Mouse (Mus musculus): ENCODE measurements around the gene Srsf3. TPM values are rescaled to one million over a fixed set of nuclear protein-coding genes. Genes with fewer than 3 reads are reported as not detected.
"Not testable (repeated sequence)": the region's sequence is repeated elsewhere in the genome, so short reads cannot be mapped to it uniquely, and the experiment has no call there.

Srsf3 gene
- polyA plus RNA-seq, 1 experiment from 2014 or later: 605 TPM

- Histone ChIP-seq H3K36me3 (no peaks in the 10 kb centered on the region), H3K9ac (no peak overlapping the region), H3K9me3 (replicated peaks) (no peaks in the 10 kb centered on the region), H3K4me3 (replicated peaks) (no peak overlapping the region), H3K4me2 (no peak overlapping the region), H3K27me3 (no peaks in the 10 kb centered on the region), H3K27ac (no peak overlapping the region), H3K4me1 (peaks cover 50% of the 10 kb centered on the region)
- ATAC-seq (replicated peaks; ENCODE audit: low FRiP score): no peak
- WGBS: 89% methylated on average over 9 of the region's 9 CpGs
Observed at GRCm38 (mm10) chr17:29060946-29061345, 28.5 kb downstream of the Srsf3 start.

- Histone ChIP-seq H3K27ac (peak overlapping the region; percentile 9; the same call in 1 of the 2 replicates), H3K27me3 (no peaks in the 10 kb centered on the region), H3K4me3 (replicated peaks) (no peak overlapping the region), H3K4me2 (no peak overlapping the region), H3K4me1 (peaks cover 35% of the 10 kb centered on the region), H3K9me3 (replicated peaks) (no peaks in the 10 kb centered on the region), H3K9ac (no peak overlapping the region), H3K36me3 (no peaks in the 10 kb centered on the region)
- WGBS: 41% methylated on average over 13 of the region's 13 CpGs
- no peak for ATAC-seq (replicated peaks; ENCODE audit: low FRiP score)
Observed at GRCm38 (mm10) chr17:29062119-29063035, 29.9 kb downstream of the Srsf3 start.

GRCm38 (mm10) chr17:29063121-29063987, 30.9 kb downstream of the Srsf3 start:
- Histone ChIP-seq H3K9ac (no peak overlapping the region), H3K4me3 (replicated peaks) (no peak overlapping the region), H3K27ac (no peak overlapping the region), H3K9me3 (replicated peaks) (no peaks in the 10 kb centered on the region), H3K4me1 (peaks cover 27% of the 10 kb centered on the region), H3K36me3 (no peaks in the 10 kb centered on the region), H3K4me2 (no peak overlapping the region), H3K27me3 (no peaks in the 10 kb centered on the region)
- ATAC-seq (replicated peaks; ENCODE audit: low FRiP score): no peak
- WGBS: 67% methylated on average over 8 of the region's 8 CpGs

GRCm38 (mm10) chr17:29063988-29064285, 31.5 kb downstream of the Srsf3 start:
- WGBS: 87% methylated on average over 2 of the region's 2 CpGs

GRCm38 (mm10) chr17:29065245-29065940, 33.0 kb downstream of the Srsf3 start:
- H3K4me3 ChIP-seq (replicated peaks): no peak overlapping the region
- no peaks in the 10 kb centered on the region for H3K36me3 ChIP-seq
- H3K4me1 ChIP-seq: peaks cover 40% of the 10 kb centered on the region
- WGBS: 86% methylated on average over 21 of the region's 21 CpGs
- no peak overlapping the region for H3K4me2 ChIP-seq
- H3K9me3 ChIP-seq (replicated peaks): no peaks in the 10 kb centered on the region
- no peak overlapping the region for H3K27ac ChIP-seq
- H3K27me3 ChIP-seq: no peaks in the 10 kb centered on the region
- no peak overlapping the region for H3K9ac ChIP-seq
- no peak for ATAC-seq (replicated peaks; ENCODE audit: low FRiP score)

More at GRCm38 (mm10) chr17:29063988-29064285, 31.5 kb downstream of the Srsf3 start:
- Histone ChIP-seq H3K9ac (no peak overlapping the region), H3K4me2 (no peak overlapping the region), H3K27me3 (no peaks in the 10 kb centered on the region), H3K27ac (no peak overlapping the region), H3K4me1 (peaks cover 27% of the 10 kb centered on the region), H3K9me3 (replicated peaks) (no peaks in the 10 kb centered on the region), H3K4me3 (replicated peaks) (no peak overlapping the region), H3K36me3 (no peaks in the 10 kb centered on the region)
- no peak for ATAC-seq (replicated peaks; ENCODE audit: low FRiP score)

- H3K9me3 ChIP-seq (replicated peaks): no peaks in the 10 kb centered on the region
- WGBS: 95% methylated on average over 3 of the region's 3 CpGs
- H3K27me3 ChIP-seq: no peaks in the 10 kb centered on the region
- H3K4me1 ChIP-seq: peaks cover 44% of the 10 kb centered on the region
- H3K4me2 ChIP-seq: no peak overlapping the region
- H3K27ac ChIP-seq: no peak overlapping the region
- no peaks in the 10 kb centered on the region for H3K36me3 ChIP-seq
- ATAC-seq (replicated peaks; ENCODE audit: low FRiP score): no peak
- no peak overlapping the region for H3K9ac ChIP-seq
- no peak overlapping the region for H3K4me3 ChIP-seq (replicated peaks)
Observed at GRCm38 (mm10) chr17:29065971-29066370, 33.5 kb downstream of the Srsf3 start.

- not testable (repeated sequence) for ATAC-seq (replicated peaks; ENCODE audit: low FRiP score); H3K9ac ChIP-seq; H3K27me3 ChIP-seq; H3K9me3 ChIP-seq (replicated peaks); H3K4me2 ChIP-seq; H3K36me3 ChIP-seq; H3K27ac ChIP-seq; H3K4me3 ChIP-seq (replicated peaks)
- peaks cover 49% of the 10 kb centered on the region for H3K4me1 ChIP-seq
- WGBS: 86% methylated on average over 3 of the region's 3 CpGs
Observed at GRCm38 (mm10) chr17:29067416-29067815, 35.0 kb downstream of the Srsf3 start.

- Histone ChIP-seq H3K4me3 (replicated peaks) (no peak overlapping the region), H3K9ac (no peak overlapping the region), H3K27ac (no peak overlapping the region), H3K9me3 (replicated peaks) (no peaks in the 10 kb centered on the region), H3K36me3 (no peaks in the 10 kb centered on the region), H3K4me2 (no peak overlapping the region), H3K4me1 (peaks cover 49% of the 10 kb centered on the region), H3K27me3 (no peaks in the 10 kb centered on the region)
- WGBS: 62% methylated on average over 5 of the region's 5 CpGs
- no peak for ATAC-seq (replicated peaks; ENCODE audit: low FRiP score)
Observed at GRCm38 (mm10) chr17:29067847-29068246, 35.4 kb downstream of the Srsf3 start.

GRCm38 (mm10) chr17:29069063-29069462, 36.6 kb downstream of the Srsf3 start:
- no peak overlapping the region for H3K4me3 ChIP-seq (replicated peaks)
- no peak overlapping the region for H3K4me2 ChIP-seq
- peaks cover 52% of the 10 kb centered on the region for H3K4me1 ChIP-seq
- ATAC-seq (replicated peaks; ENCODE audit: low FRiP score): peak; percentile 85
- H3K27me3 ChIP-seq: no peaks in the 10 kb centered on the region
- H3K9me3 ChIP-seq (replicated peaks): no peaks in the 10 kb centered on the region
- no peaks in the 10 kb centered on the region for H3K36me3 ChIP-seq
- WGBS: 34% methylated on average over 10 of the region's 10 CpGs
- H3K9ac ChIP-seq: no peak overlapping the region
- peak overlapping the region; percentile 76 for H3K27ac ChIP-seq

GRCm38 (mm10) chr17:29071820-29072219, 39.4 kb downstream of the Srsf3 start:
- Histone ChIP-seq H3K36me3 (no peaks in the 10 kb centered on the region), H3K4me2 (no peak overlapping the region), H3K4me1 (peaks cover 52% of the 10 kb centered on the region), H3K27ac (no peak overlapping the region), H3K27me3 (no peaks in the 10 kb centered on the region), H3K9ac (no peak overlapping the region), H3K4me3 (replicated peaks) (no peak overlapping the region), H3K9me3 (replicated peaks) (no peaks in the 10 kb centered on the region)
- no peak for ATAC-seq (replicated peaks; ENCODE audit: low FRiP score)
- WGBS: 50% methylated on average over 5 of the region's 5 CpGs

GRCm38 (mm10) chr17:29072701-29073307, 40.4 kb downstream of the Srsf3 start:
- Histone ChIP-seq H3K9me3 (replicated peaks) (no peaks in the 10 kb centered on the region), H3K27ac (no peak overlapping the region), H3K4me3 (replicated peaks) (no peak overlapping the region), H3K27me3 (no peaks in the 10 kb centered on the region), H3K4me2 (no peak overlapping the region), H3K36me3 (no peaks in the 10 kb centered on the region), H3K4me1 (peaks cover 52% of the 10 kb centered on the region), H3K9ac (no peak overlapping the region)
- ATAC-seq (replicated peaks; ENCODE audit: low FRiP score): no peak
- WGBS: 12% methylated on average over 11 of the region's 11 CpGs
